Mouse (Mus musculus) G1E (cell line): Measurements from ENCODE around the gene Auts2.

ENCODE experiments used
- CTCF ChIP-seq: IDR thresholded peaks from 2 replicates; pipeline ENCODE4 v1.5.1; 2012; ENCODE audit warnings: low read depth, low read length, inconsistent platforms, mixed read lengths
- TAL1 ChIP-seq: conservative IDR thresholded peaks from 2 replicates; pipeline ENCODE4 v1.6.1; 2012; ENCODE audit warnings: low read depth, low read length, inconsistent platforms, mixed read lengths

GRCm38 (mm10) chr5:132190190-132190589, 353.0 kb downstream of the Auts2 start:
- TF ChIP-seq CTCF (no peak), TAL1 (no peak)
